Comparison of ENCODE assay signal across 9 mouse cellular contexts in the genomic region with DNA sequence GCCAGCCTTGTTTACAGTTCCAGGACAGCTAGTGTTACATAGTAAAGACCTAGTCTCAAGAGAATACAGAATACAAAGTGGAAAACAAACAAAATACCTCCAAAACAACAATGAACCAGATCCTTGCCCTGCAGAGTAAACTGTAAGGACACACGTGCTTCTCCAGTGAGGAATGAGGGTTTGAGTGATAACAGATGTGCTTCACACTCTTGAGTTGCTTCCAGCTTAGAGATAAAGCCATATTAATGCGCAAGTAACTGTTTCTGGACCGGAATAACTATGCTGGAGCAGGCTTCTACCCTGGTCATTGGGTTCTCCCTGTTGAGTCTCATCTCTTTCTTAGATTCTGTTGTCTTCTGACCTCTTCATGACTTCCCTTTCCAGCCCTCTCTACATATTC. TPM values are rescaled to one million over a fixed set of nuclear protein-coding genes. Genes with fewer than 3 reads are reported as not detected.
DNase-seq lines count a peak whose midpoint lies in the region; ATAC-seq and TF ChIP-seq lines count a peak whose summit lies in the region.
"Had no signal": no experiment of that assay in that cellular context is flagged by ENCODE, and none has a peak within 500 bp of the region (broad histone marks: within the 10 kb centered on the region; RNA-seq: fewer than 3 reads in every experiment).

No protein-coding gene starts in this region.

- no peaks in the 10 kb centered on the region for H3K27me3 ChIP-seq in liver, adult 2 months (ENCODE audit: control insufficient read depth, insufficient read depth, low read length)
- H3K27me3 ChIP-seq in limb, embryonic 15.5 days, result no peaks in the 10 kb centered on the region
- no peaks in the 10 kb centered on the region for H3K27me3 ChIP-seq in thymus, adult 2 months (ENCODE audit: control insufficient read depth, insufficient read depth, low read length)

- H3K27ac ChIP-seq in liver, adult 2 months (replicated peaks; ENCODE audit: insufficient read depth, low read depth, low read length), result peak overlapping the region; percentile 12; the same call in 1 of the 2 replicates
- peak overlapping the region; percentile 44; the same call in 1 of the 2 replicates for H3K27ac ChIP-seq in limb, embryonic 15.5 days
- no peak overlapping the region for H3K27ac ChIP-seq in thymus, adult 2 months (ENCODE audit: control insufficient read depth, insufficient read depth, low read length)

- no peaks in the 10 kb centered on the region for H3K9me3 ChIP-seq in limb, embryonic 15.5 days

- DNase-seq in embryo, embryonic 10 days (ENCODE audit: low spot score), result peak; percentile 50
- DNase-seq in embryo, embryonic 9.5 days (ENCODE audit: extremely low spot score), result no peak
- DNase-seq in liver, adult 2 months (ENCODE audit: extremely low read depth, low read depth, low spot score), result no peak
- DNase-seq in liver, result no peak
- peak; percentile 49 for DNase-seq in embryo, embryonic 10.5 days (ENCODE audit: low spot score)
- no peak for DNase-seq in thymus, adult 2 months
- no peak for DNase-seq in cerebellum, postnatal 36 days
- DNase-seq: lung, adult 18-20 months had no signal

- no peak overlapping the region for H3K9ac ChIP-seq in liver, adult 2 months (ENCODE audit: low read depth, low read length)
- no peak overlapping the region for H3K9ac ChIP-seq in limb, embryonic 15.5 days

- ATAC-seq in limb, embryonic 15.5 days (ENCODE audit: insufficient number of reproducible peaks, low FRiP score, low TSS enrichment, low read depth), result no peak

- H3K36me3 ChIP-seq in liver, adult 2 months (ENCODE audit: control insufficient read depth, insufficient read depth, low read length), result no peaks in the 10 kb centered on the region
- H3K36me3 ChIP-seq in limb, embryonic 15.5 days, result no peaks in the 10 kb centered on the region
- H3K36me3 ChIP-seq in thymus, adult 2 months (ENCODE audit: control insufficient read depth, insufficient read depth, low read length), result no peaks in the 10 kb centered on the region

- H3K4me3 ChIP-seq in liver, adult 2 months (ENCODE audit: insufficient read depth, low read depth, low read length), result no peak overlapping the region
- H3K4me3 ChIP-seq in limb, embryonic 15.5 days, result no peak overlapping the region
- no peak overlapping the region for H3K4me3 ChIP-seq in thymus, adult 2 months (ENCODE audit: control insufficient read depth, insufficient read depth, low read length)

- TF ChIP-seq POLR2A in liver, adult 2 months (IDR thresholded peaks at IDR 0.05; ENCODE audit: extremely low read depth, insufficient read depth, low read length), result no peak
- no peak for TF ChIP-seq POLR2A in thymus, adult 2 months (IDR thresholded peaks at IDR 0.05; ENCODE audit: control insufficient read depth, extremely low read depth, insufficient read depth, low read length, poor library complexity)

- WGBS in liver, adult 2 months, result 57% methylated on average over 3 of the region's 3 CpGs
- WGBS in limb, embryonic 15.5 days, result 46% methylated on average over 3 of the region's 3 CpGs
- WGBS in thymus, adult 2 months, result 87% methylated on average over 3 of the region's 3 CpGs

- H3K79me2 ChIP-seq in liver, adult 2 months (ENCODE audit: control insufficient read depth, insufficient read depth, low read length), result peaks cover 55% of the 10 kb centered on the region

- peaks cover 22% of the 10 kb centered on the region for H3K4me1 ChIP-seq in liver, adult 2 months (ENCODE audit: control insufficient read depth, insufficient read depth, low read length)
- H3K4me1 ChIP-seq in limb, embryonic 15.5 days, result peaks cover 32% of the 10 kb centered on the region
- peaks cover 7% of the 10 kb centered on the region for H3K4me1 ChIP-seq in thymus, adult 2 months (replicated peaks; ENCODE audit: control insufficient read depth, insufficient read depth, low read length)

- no peak overlapping the region for H3K4me2 ChIP-seq in limb, embryonic 15.5 days

- no peak for TF ChIP-seq CTCF in liver, adult 2 months (IDR thresholded peaks at IDR 0.05; ENCODE audit: low read depth, low read length)
- TF ChIP-seq CTCF in thymus, adult 2 months (IDR thresholded peaks at IDR 0.05; ENCODE audit: borderline replicate concordance, control insufficient read depth, extremely low read depth, insufficient read depth, low read length, poor library complexity), result no peak

RNA-seq across cellular contexts. Expression of gene Ncoa3, which starts 19.0 kb away (rescaled TPM):
- 11.5 and 14.8 TPM in 2 replicates for total RNA-seq in liver, adult 2 months (2014; rRNA removed)
- 8.2 and 13.6 TPM in 2 replicates for polyA plus RNA-seq in liver, adult 2 months (2012; rRNA removed)
- polyA plus RNA-seq in limb, embryonic 15.5 days (2015; fragmentation: Nextera tagmentation; extraction: Ambion mirVana), result 15.4 and 16.2 TPM in 2 replicates
- 70.0 and 73.4 TPM in 2 replicates for polyA plus RNA-seq in thymus, adult 2 months (2012; rRNA removed)

Comparison
In these comparisons a context has a peak if more than half of its experiments do, and no peak if none do; other contexts are left out.
1. DNase-seq: peak in embryo, embryonic 10 days (single experiment) and embryo, embryonic 10.5 days (single experiment); none in embryo, embryonic 9.5 days (single experiment), liver, adult 2 months (single experiment), liver (single experiment), thymus, adult 2 months (single experiment) and cerebellum, postnatal 36 days (0 of 2).